Mouse (Mus musculus): ENCODE results near the gene Tnfaip2.
A peak's percentile ranks its signal among the peaks of the same experiment; 100 is the strongest.

The Tnfaip2 gene

DNA sequence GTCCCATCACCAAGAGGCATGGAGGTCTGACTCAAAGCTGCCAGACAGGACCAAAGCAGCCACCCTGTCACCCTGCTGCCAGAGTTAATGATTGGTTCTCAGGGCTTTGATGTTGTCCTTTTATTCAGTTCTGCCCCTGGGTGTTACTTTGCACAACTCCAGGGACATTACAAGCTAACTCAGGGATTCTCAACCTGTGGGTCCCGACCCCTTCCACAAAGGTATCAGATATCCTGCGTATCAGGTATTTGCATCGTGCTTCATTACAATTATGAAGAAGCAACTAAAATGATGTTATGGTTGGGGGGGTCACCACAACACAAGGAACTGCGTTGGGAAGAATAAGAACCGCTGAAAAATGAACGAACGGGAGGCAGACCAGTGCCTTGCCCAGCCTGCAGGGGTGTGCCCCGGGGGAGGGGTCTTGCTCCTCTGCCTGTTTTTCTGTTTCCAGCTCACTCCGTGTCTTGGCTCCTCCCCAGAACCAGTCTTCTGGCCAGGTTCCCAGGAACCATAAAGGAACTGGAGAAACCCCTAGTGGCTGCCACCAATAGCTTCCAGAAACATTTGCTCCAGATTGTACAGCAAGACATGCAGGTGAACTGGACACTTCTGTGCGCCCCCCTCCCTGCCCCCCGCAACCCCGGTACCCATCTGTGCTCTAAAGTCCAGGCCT lies 14.7 kb upstream of the Tnfaip2 start:
- no peak for DNase-seq (ENCODE audit: extremely low read depth, low read depth)

GRCm38 (mm10) chr12:111428364-111428763 lies 13.9 kb upstream of the Tnfaip2 start:
- no peak for DNase-seq (ENCODE audit: extremely low read depth, low read depth)

DNA sequence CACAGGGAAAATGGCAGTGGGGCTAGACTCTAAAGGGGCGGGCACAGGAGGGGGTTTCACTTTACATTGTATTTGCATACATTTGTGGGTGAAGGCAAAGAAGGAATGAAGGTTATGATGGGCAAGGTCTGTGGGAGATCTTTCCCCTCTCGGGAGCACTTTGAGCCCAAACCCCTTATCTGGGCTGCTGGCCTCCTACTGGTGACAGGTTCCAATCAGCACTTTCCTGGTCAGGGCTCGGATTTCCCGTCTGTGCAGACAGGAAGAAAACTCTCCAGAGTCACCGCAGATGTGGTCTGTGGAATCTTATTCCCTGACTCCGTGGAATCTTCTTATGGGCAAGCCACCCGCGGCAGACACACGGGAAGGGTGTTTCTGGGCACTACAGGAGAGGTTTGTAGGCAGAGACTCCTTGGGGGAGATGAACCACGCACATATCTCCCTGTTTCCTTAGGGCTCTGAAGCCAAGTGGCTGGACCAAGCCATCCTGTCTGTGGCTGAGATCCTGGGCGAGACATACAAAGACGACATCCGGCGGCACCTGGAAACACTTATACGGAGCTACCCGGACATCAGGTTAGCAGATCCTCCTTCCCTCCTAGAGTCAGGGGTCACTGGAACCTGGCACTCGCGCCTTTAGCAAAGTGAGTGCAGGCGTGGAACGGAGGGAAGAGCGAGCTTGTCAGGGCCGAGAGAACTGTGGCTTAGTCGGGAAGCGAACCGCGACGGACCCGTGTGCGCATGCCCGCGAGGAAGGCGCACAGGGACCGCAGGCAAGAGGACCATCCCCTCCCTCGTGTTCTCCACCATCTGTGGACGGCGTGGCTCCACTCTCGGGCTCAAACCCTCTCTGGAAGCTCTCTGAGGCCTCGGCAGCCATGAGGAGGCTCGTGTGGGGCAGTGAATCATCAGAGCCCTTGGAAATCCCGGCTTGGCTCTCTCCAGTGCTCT lies 13.0 kb upstream of the Tnfaip2 start:
- no peak for DNase-seq (ENCODE audit: extremely low read depth, low read depth)

DNA sequence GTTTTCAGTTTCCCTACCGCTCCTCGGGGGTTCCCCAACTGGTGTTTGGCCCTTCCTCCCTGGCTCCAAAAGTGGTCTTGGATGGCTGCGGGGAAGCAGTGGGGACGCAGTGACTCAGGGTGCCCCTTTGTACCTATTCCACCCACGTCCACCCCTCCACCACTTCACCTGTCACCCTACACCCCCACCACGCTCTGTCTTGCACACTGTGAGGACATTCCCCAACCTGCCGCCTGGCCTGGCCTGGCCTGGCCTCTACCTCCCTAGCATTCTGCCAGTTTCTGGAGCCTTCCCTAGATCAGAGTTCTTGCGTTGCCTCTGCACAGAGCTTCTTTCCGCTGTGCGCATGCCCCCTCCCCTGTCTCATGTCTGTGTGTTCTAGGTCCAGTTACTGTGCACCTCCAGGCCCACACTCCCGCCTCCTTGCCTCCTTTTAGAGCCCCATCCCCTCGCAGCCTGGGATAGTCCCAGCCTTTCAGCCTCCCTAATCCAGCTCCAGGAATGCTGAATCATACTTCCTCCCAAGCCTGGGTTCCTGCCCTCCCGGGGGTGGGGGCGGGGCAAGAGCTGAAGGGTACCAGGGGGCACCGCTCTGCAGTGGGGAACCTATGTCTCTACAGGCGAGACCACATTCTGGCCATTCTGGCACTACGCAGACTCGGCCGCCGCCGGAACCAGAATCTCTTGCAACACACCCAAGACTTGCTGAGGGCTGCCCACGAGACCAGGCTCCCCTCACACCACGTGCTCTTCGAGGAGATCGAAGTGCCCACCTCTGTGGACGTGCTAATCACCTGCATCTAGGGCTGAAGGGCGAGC lies 12.0 kb upstream of the Tnfaip2 start:
- DNase-seq (ENCODE audit: extremely low read depth, low read depth), result no peak

GRCm38 (mm10) chr12:111430868-111431817 lies 11.1 kb upstream of the Tnfaip2 start:
- DNase-seq (ENCODE audit: extremely low read depth, low read depth), result no peak

DNA sequence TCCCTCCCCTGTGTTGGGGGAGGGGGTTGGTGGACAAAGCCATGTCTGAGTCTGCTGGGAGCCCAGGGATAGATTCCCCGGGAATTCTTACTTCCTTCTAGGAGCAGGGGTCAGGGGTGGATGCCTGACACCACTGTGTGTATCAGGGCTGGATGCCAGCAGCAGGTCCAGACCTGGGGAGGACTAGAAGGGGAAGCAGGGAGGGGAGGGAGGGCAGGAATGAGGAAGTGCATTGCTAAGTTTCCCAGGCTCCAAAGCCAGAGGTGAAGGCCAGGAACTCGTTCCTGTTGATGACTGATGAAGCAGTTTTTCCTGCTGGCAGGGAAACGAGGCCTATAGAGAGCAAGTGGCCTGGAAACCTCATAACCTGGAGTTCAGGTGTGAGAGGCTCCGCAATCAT lies 10.2 kb upstream of the Tnfaip2 start:
- DNase-seq (ENCODE audit: extremely low read depth, low read depth), result peak; percentile 65

GRCm38 (mm10) chr12:111432751-111433331 lies 9.4 kb upstream of the Tnfaip2 start:
- no peak for DNase-seq (ENCODE audit: extremely low read depth, low read depth)

GRCm38 (mm10) chr12:111434164-111434744 lies 8.0 kb upstream of the Tnfaip2 start:
- no peak for DNase-seq (ENCODE audit: extremely low read depth, low read depth)

DNA sequence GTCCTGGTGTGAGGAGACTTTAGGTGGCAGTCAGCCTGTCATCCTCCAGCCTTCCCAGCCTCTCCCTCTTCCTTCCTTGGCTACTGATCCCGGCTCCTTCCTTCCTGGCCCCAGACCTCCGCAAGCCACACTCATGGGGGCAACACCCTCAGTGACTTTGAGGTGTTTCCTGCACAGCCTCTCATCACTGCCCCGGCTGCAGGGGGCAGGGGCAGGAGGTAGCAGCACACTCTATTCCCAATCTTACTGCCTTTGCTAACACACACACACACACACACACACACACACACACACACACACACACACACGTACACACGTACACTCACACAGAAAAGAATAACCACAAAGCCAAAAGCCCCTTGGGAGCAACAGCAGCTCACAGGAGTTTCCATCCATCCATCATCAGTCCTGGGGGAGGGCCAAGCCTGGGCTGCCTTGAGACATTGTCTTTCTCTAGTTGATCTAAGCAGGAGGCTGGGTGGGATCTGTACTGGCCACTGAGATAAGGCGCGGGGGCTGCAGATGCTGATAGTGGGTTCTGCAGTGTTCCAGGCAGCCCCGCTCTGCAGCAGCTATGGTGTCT lies 7.4 kb upstream of the Tnfaip2 start:
- peak; percentile 71 for DNase-seq (ENCODE audit: extremely low read depth, low read depth)

DNA sequence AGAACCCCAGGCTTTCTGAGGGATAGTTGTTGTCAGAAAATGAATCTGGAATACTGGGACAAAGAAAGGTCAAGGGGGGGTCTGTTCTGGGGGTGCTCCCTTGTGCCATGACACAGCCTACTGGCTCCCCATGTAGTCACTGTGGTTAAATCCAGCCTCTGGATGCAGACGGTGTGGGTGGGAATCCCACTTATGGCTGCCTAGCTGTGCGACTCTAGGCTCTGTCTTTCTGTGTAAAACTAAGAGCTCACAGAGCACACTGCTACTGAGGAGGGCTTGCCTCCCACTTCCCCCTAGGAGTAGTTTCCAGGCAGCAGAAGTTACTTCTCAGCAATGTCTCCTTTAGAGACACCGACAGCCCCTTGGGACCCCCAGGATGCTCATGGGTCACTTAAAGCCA lies 6.1 kb upstream of the Tnfaip2 start:
- DNase-seq (ENCODE audit: extremely low read depth, low read depth), result no peak

- no peak for DNase-seq (ENCODE audit: extremely low read depth, low read depth)
These were observed 5.6 kb upstream of the Tnfaip2 start for GRCm38 (mm10) chr12:111436640-111437039.

DNA sequence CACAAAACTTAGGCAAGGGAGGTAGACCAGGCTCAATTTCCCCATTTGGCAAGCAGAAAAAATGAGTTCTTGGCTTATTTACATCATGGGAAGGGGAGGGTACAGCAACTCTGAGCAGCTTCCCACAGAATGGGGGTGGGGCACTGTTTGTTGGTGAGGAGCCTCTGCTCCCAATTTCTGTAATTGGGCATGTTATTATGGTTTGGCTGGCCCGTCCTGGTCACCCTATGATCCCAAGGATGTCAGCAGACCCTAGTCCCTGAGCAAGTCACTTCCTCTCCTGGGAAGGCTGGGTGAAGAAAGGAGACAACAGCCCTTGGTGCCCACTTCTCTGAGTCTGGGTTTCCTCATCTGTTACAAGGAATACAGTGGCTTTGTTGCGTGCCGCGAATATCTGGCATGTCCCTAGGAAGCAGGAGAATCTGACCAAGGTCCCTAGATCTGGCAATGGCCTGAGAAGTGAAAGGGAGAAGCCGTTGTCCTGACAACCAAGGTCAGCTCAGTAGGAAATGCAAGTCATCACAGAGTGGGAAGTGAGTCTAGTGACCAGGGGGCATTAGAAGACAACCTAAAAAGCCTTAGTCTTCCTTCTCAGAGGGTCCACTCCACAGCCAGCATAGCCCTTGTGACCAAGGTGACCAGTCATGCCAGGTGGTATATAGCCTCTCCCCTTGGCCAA lies 4.9 kb upstream of the Tnfaip2 start:
- DNase-seq (ENCODE audit: extremely low read depth, low read depth), result no peak

- no peak for DNase-seq (ENCODE audit: extremely low read depth, low read depth)
These were observed 3.4 kb upstream of the Tnfaip2 start for GRCm38 (mm10) chr12:111438850-111439249.

GRCm38 (mm10) chr12:111440701-111441373 lies 1.4 kb upstream of the Tnfaip2 start:
- DNase-seq (ENCODE audit: extremely low read depth, low read depth), result no peak

- DNase-seq (ENCODE audit: extremely low read depth, low read depth), result peak; percentile 61
These were observed 746 bp upstream of the Tnfaip2 start for GRCm38 (mm10) chr12:111441523-111441922.

- peak; percentile 92 for DNase-seq (ENCODE audit: extremely low read depth, low read depth)
These were observed 972 bp downstream of the Tnfaip2 start for GRCm38 (mm10) chr12:111443011-111443870.
